Mouse (Mus musculus): Measurements from ENCODE around the gene Ampd3. TPM values are rescaled to one million over a fixed set of nuclear protein-coding genes. Genes with fewer than 3 reads are reported as not detected.

Ampd3 gene
- polyA plus RNA-seq, 1 experiment from 2014 or later: 8.8 TPM

- ATAC-seq (ENCODE audit: low FRiP score) (no peak), DNase-seq (ENCODE audit: low spot score) (no peak)
- 93% methylated on average over 11 of the region's 11 CpGs for WGBS
- no peaks in the 10 kb centered on the region for H3K4me1 ChIP-seq (replicated peaks; ENCODE audit: control insufficient read depth, insufficient read depth, low read length)
- no peak overlapping the region for H3K27ac ChIP-seq
- H3K4me2 ChIP-seq (replicated peaks): no peak overlapping the region
- no peaks in the 10 kb centered on the region for H3K27me3 ChIP-seq (ENCODE audit: control insufficient read depth, insufficient read depth, low read length)
- peaks cover 15% of the 10 kb centered on the region for H3K36me3 ChIP-seq (replicated peaks; ENCODE audit: control insufficient read depth, insufficient read depth)
- no peaks in the 10 kb centered on the region for H3K9me3 ChIP-seq (ENCODE audit: control insufficient read depth, low read length)
- no peak overlapping the region for H3K4me3 ChIP-seq (replicated peaks; ENCODE audit: low read length)
- H3K9ac ChIP-seq: no peak overlapping the region
Measured at GRCm38 (mm10) chr7:110818787-110819350, 50.9 kb downstream of the Ampd3 start.

- DNase-seq (ENCODE audit: low spot score) (no peak), ATAC-seq (ENCODE audit: low FRiP score) (no peak)
- peaks cover 24% of the 10 kb centered on the region for H3K36me3 ChIP-seq (replicated peaks; ENCODE audit: control insufficient read depth, insufficient read depth)
- H3K4me2 ChIP-seq (replicated peaks): no peak overlapping the region
- no peak overlapping the region for H3K4me3 ChIP-seq (replicated peaks; ENCODE audit: low read length)
- H3K9me3 ChIP-seq (ENCODE audit: control insufficient read depth, low read length): no peaks in the 10 kb centered on the region
- H3K27ac ChIP-seq: peak overlapping the region; percentile 51
- 25% methylated on average over 5 of the region's 5 CpGs for WGBS
- H3K9ac ChIP-seq: no peak overlapping the region
- no peaks in the 10 kb centered on the region for H3K27me3 ChIP-seq (ENCODE audit: control insufficient read depth, insufficient read depth, low read length)
- no peaks in the 10 kb centered on the region for H3K4me1 ChIP-seq (replicated peaks; ENCODE audit: control insufficient read depth, insufficient read depth, low read length)
Measured at GRCm38 (mm10) chr7:110821068-110821467, 53.1 kb downstream of the Ampd3 start.

GRCm38 (mm10) chr7:110821653-110822052, 53.6 kb downstream of the Ampd3 start:
- Histone ChIP-seq H3K9me3 (ENCODE audit: control insufficient read depth, low read length) (no peaks in the 10 kb centered on the region), H3K9ac (no peak overlapping the region), H3K4me2 (replicated peaks) (no peak overlapping the region), H3K27ac (peak overlapping the region; percentile 51), H3K4me3 (replicated peaks; ENCODE audit: low read length) (no peak overlapping the region), H3K27me3 (ENCODE audit: control insufficient read depth, insufficient read depth, low read length) (no peaks in the 10 kb centered on the region), H3K36me3 (replicated peaks; ENCODE audit: control insufficient read depth, insufficient read depth) (peaks cover 24% of the 10 kb centered on the region), H3K4me1 (replicated peaks; ENCODE audit: control insufficient read depth, insufficient read depth, low read length) (no peaks in the 10 kb centered on the region)
- ATAC-seq (ENCODE audit: low FRiP score): no peak
- DNase-seq (ENCODE audit: low spot score): peak; percentile 70
- WGBS: 52% methylated on average over 3 of the region's 3 CpGs

- peaks cover 24% of the 10 kb centered on the region for H3K36me3 ChIP-seq (replicated peaks; ENCODE audit: control insufficient read depth, insufficient read depth)
- H3K4me1 ChIP-seq (replicated peaks; ENCODE audit: control insufficient read depth, insufficient read depth, low read length): no peaks in the 10 kb centered on the region
- no peak overlapping the region for H3K9ac ChIP-seq
- no peak overlapping the region for H3K4me2 ChIP-seq (replicated peaks)
- DNase-seq (ENCODE audit: low spot score) (no peak), ATAC-seq (ENCODE audit: low FRiP score) (no peak)
- no peak overlapping the region for H3K4me3 ChIP-seq (replicated peaks; ENCODE audit: low read length)
- no peak overlapping the region for H3K27ac ChIP-seq
- H3K9me3 ChIP-seq (ENCODE audit: control insufficient read depth, low read length): no peaks in the 10 kb centered on the region
- no peaks in the 10 kb centered on the region for H3K27me3 ChIP-seq (ENCODE audit: control insufficient read depth, insufficient read depth, low read length)
- 67% methylated on average over 4 of the region's 4 CpGs for WGBS
Measured at GRCm38 (mm10) chr7:110822055-110822454, 54.0 kb downstream of the Ampd3 start.

- Histone ChIP-seq H3K4me3 (replicated peaks; ENCODE audit: low read length) (no peak overlapping the region), H3K4me1 (replicated peaks; ENCODE audit: control insufficient read depth, insufficient read depth, low read length) (no peaks in the 10 kb centered on the region), H3K9me3 (ENCODE audit: control insufficient read depth, low read length) (no peaks in the 10 kb centered on the region), H3K27ac (no peak overlapping the region), H3K36me3 (replicated peaks; ENCODE audit: control insufficient read depth, insufficient read depth) (peaks cover 24% of the 10 kb centered on the region), H3K27me3 (ENCODE audit: control insufficient read depth, insufficient read depth, low read length) (no peaks in the 10 kb centered on the region), H3K4me2 (replicated peaks) (no peak overlapping the region), H3K9ac (no peak overlapping the region)
- DNase-seq (ENCODE audit: low spot score) (no peak), ATAC-seq (ENCODE audit: low FRiP score) (no peak)
- WGBS: 92% methylated on average over 8 of the region's 8 CpGs
Measured at GRCm38 (mm10) chr7:110823076-110823475, 55.1 kb downstream of the Ampd3 start.

- Histone ChIP-seq H3K36me3 (replicated peaks; ENCODE audit: control insufficient read depth, insufficient read depth) (peaks cover 24% of the 10 kb centered on the region), H3K4me2 (replicated peaks) (no peak overlapping the region), H3K4me3 (replicated peaks; ENCODE audit: low read length) (no peak overlapping the region), H3K9me3 (ENCODE audit: control insufficient read depth, low read length) (no peaks in the 10 kb centered on the region), H3K27ac (no peak overlapping the region), H3K9ac (no peak overlapping the region), H3K27me3 (ENCODE audit: control insufficient read depth, insufficient read depth, low read length) (no peaks in the 10 kb centered on the region), H3K4me1 (replicated peaks; ENCODE audit: control insufficient read depth, insufficient read depth, low read length) (no peaks in the 10 kb centered on the region)
- ATAC-seq (ENCODE audit: low FRiP score) (no peak), DNase-seq (ENCODE audit: low spot score) (no peak)
- 80% methylated on average over 4 of the region's 4 CpGs for WGBS
Measured at GRCm38 (mm10) chr7:110823593-110823992, 55.6 kb downstream of the Ampd3 start.

GRCm38 (mm10) chr7:110823995-110824953, 56.3 kb downstream of the Ampd3 start:
- 89% methylated on average over 8 of the region's 8 CpGs for WGBS
- H3K4me2 ChIP-seq (replicated peaks): no peak overlapping the region
- peaks cover 24% of the 10 kb centered on the region for H3K36me3 ChIP-seq (replicated peaks; ENCODE audit: control insufficient read depth, insufficient read depth)
- ATAC-seq (ENCODE audit: low FRiP score) (no peak), DNase-seq (ENCODE audit: low spot score) (no peak)
- H3K4me1 ChIP-seq (replicated peaks; ENCODE audit: control insufficient read depth, insufficient read depth, low read length): no peaks in the 10 kb centered on the region
- no peak overlapping the region for H3K4me3 ChIP-seq (replicated peaks; ENCODE audit: low read length)
- no peaks in the 10 kb centered on the region for H3K9me3 ChIP-seq (ENCODE audit: control insufficient read depth, low read length)
- H3K9ac ChIP-seq: no peak overlapping the region
- no peak overlapping the region for H3K27ac ChIP-seq
- no peaks in the 10 kb centered on the region for H3K27me3 ChIP-seq (ENCODE audit: control insufficient read depth, insufficient read depth, low read length)

GRCm38 (mm10) chr7:110833024-110833423, 65.0 kb downstream of the Ampd3 start:
- Histone ChIP-seq H3K9me3 (ENCODE audit: control insufficient read depth, low read length) (no peaks in the 10 kb centered on the region), H3K27ac (no peak overlapping the region), H3K36me3 (replicated peaks; ENCODE audit: control insufficient read depth, insufficient read depth) (peaks cover 33% of the 10 kb centered on the region), H3K4me1 (replicated peaks; ENCODE audit: control insufficient read depth, insufficient read depth, low read length) (no peaks in the 10 kb centered on the region), H3K27me3 (ENCODE audit: control insufficient read depth, insufficient read depth, low read length) (no peaks in the 10 kb centered on the region), H3K4me2 (replicated peaks) (no peak overlapping the region), H3K4me3 (replicated peaks; ENCODE audit: low read length) (no peak overlapping the region), H3K9ac (no peak overlapping the region)
- DNase-seq (ENCODE audit: low spot score): no peak
- ATAC-seq (ENCODE audit: low FRiP score): no peak
- 94% methylated on average over 1 of the region's 1 CpGs for WGBS

- no peak for ATAC-seq (ENCODE audit: low FRiP score)
- Histone ChIP-seq H3K27me3 (ENCODE audit: control insufficient read depth, insufficient read depth, low read length) (no peaks in the 10 kb centered on the region), H3K4me2 (replicated peaks) (no peak overlapping the region), H3K4me3 (replicated peaks; ENCODE audit: low read length) (no peak overlapping the region), H3K9ac (no peak overlapping the region), H3K36me3 (replicated peaks; ENCODE audit: control insufficient read depth, insufficient read depth) (peaks cover 33% of the 10 kb centered on the region), H3K9me3 (ENCODE audit: control insufficient read depth, low read length) (no peaks in the 10 kb centered on the region), H3K4me1 (replicated peaks; ENCODE audit: control insufficient read depth, insufficient read depth, low read length) (no peaks in the 10 kb centered on the region), H3K27ac (no peak overlapping the region)
- 100% methylated on average over 1 of the region's 1 CpGs for WGBS
- no peak for DNase-seq (ENCODE audit: low spot score)
Measured at GRCm38 (mm10) chr7:110834018-110834417, 66.0 kb downstream of the Ampd3 start.
